Mouse (Mus musculus) midbrain, embryonic 12.5 days (tissue): ENCODE measurements around the gene Prkd3. TPM values are rescaled to one million over a fixed set of nuclear protein-coding genes. Genes with fewer than 3 reads are reported as not detected.

Experiments
- ATAC-seq: fragments of 200-750 bp; cut with Nextera tagmentation; 2 replicates; pipeline ENCODE4 v1.8.0; 2017; ENCODE audit warnings: low read depth, moderate TSS enrichment, moderate library complexity; ENCODE audit not compliant: low FRiP score
- H3K27ac ChIP-seq: fragments of 300-500 bp; sonication (generic); replicated peaks from 2 replicates; pipeline ENCODE4 v1.5.1; 2016; ENCODE audit warnings: mild to moderate bottlenecking
- H3K27me3 ChIP-seq: fragments of 300-500 bp; sonication (generic); 2 replicates; pipeline ENCODE4 v1.6.1; 2016; ENCODE audit warnings: mild to moderate bottlenecking
- H3K36me3 ChIP-seq: fragments of 300-500 bp; sonication (generic); 2 replicates; pipeline ENCODE4 v1.6.1; 2016
- H3K4me1 ChIP-seq: fragments of 300-500 bp; sonication (generic); 2 replicates; pipeline ENCODE4 v1.6.1; 2016
- H3K4me2 ChIP-seq: fragments of 300-500 bp; sonication (generic); replicated peaks from 2 replicates; pipeline ENCODE4 v1.6.1; 2016; ENCODE audit warnings: mild to moderate bottlenecking, moderate library complexity
- H3K4me3 ChIP-seq: fragments of 300-500 bp; sonication (generic); 2 replicates; pipeline ENCODE4 v1.5.1; 2016; ENCODE audit warnings: mild to moderate bottlenecking
- H3K9ac ChIP-seq: fragments of 300-500 bp; sonication (generic); replicated peaks from 2 replicates; pipeline ENCODE4 v1.6.1; 2016; ENCODE audit warnings: mild to moderate bottlenecking, moderate library complexity
- H3K9me3 ChIP-seq: fragments of 300-500 bp; sonication (generic); 2 replicates; pipeline ENCODE4 v1.6.1; 2016; ENCODE audit warnings: mild to moderate bottlenecking
- WGBS: fragments of 180-500 bp; shearing (Covaris S2); methylation state at CpG from one replicate; pipeline ENCODE4 v1.1.7; 2016; 5-methylcytosine and 5-hydroxymethylcytosine counted together
- polyA plus RNA-seq: library from polyadenylated mRNA; unstranded; fragments of >200 nt; fragmentation: Nextera tagmentation; extraction: Ambion mirVana; gene quantifications from 2 replicates; pipeline ENCODE4 v1.2.1, GENCODE M21; 2016

The Prkd3 gene
- polyA plus RNA-seq: 43.0 and 43.1 TPM in 2 replicates

- Histone ChIP-seq H3K9me3 (no peaks in the 10 kb centered on the region), H3K4me1 (peaks cover 26% of the 10 kb centered on the region), H3K4me2 (peak within 1 kb of the TSS; percentile 67), H3K36me3 (no peaks in the 10 kb centered on the region), H3K4me3 (peak within 1 kb of the TSS; percentile 81), H3K27me3 (peaks cover 10% of the 10 kb centered on the region), H3K27ac (peak within 1 kb of the TSS; percentile 90), H3K9ac (peak within 1 kb of the TSS; percentile 73)
- ATAC-seq: peak; percentile 93
- under 1% methylated on average over 72 of the region's 113 CpGs for WGBS
Measured at GRCm38 (mm10) chr17:79020208-79020983, at the start of gene Prkd3. Prkd3 (minus strand) TSS chr17:79020816.

GRCm38 (mm10) chr17:79069766-79070480 lies 49.3 kb upstream of the Prkd3 start:
- no peak overlapping the region for H3K27ac ChIP-seq
- H3K9ac ChIP-seq: no peak overlapping the region
- H3K4me2 ChIP-seq: no peak overlapping the region
- no peaks in the 10 kb centered on the region for H3K4me1 ChIP-seq
- H3K4me3 ChIP-seq: no peak overlapping the region
- H3K9me3 ChIP-seq: no peaks in the 10 kb centered on the region
- whole genome bisulfite sequencing: 90% methylated on average over 14 of the region's 14 CpGs
- H3K36me3 ChIP-seq: no peaks in the 10 kb centered on the region
- no peak for ATAC-seq
- H3K27me3 ChIP-seq: no peaks in the 10 kb centered on the region

GRCm38 (mm10) chr17:79069019-79069418 lies 48.4 kb upstream of the Prkd3 start:
- H3K27me3 ChIP-seq: no peaks in the 10 kb centered on the region
- no peak overlapping the region for H3K4me2 ChIP-seq
- H3K27ac ChIP-seq: no peak overlapping the region
- WGBS: 59% methylated on average over 4 of the region's 4 CpGs
- H3K4me3 ChIP-seq: no peak overlapping the region
- no peaks in the 10 kb centered on the region for H3K9me3 ChIP-seq
- no peaks in the 10 kb centered on the region for H3K4me1 ChIP-seq
- H3K9ac ChIP-seq: no peak overlapping the region
- peak; percentile 34; the same call in 1 of the 2 replicates for ATAC-seq
- H3K36me3 ChIP-seq: no peaks in the 10 kb centered on the region

GRCm38 (mm10) chr17:79068581-79068980 lies 48.0 kb upstream of the Prkd3 start:
- 80% methylated on average over 7 of the region's 7 CpGs for WGBS
- no peaks in the 10 kb centered on the region for H3K27me3 ChIP-seq
- no peak overlapping the region for H3K27ac ChIP-seq
- H3K4me2 ChIP-seq: no peak overlapping the region
- H3K9me3 ChIP-seq: no peaks in the 10 kb centered on the region
- H3K36me3 ChIP-seq: no peaks in the 10 kb centered on the region
- no peak overlapping the region for H3K9ac ChIP-seq
- ATAC-seq: no peak
- no peaks in the 10 kb centered on the region for H3K4me1 ChIP-seq
- no peak overlapping the region for H3K4me3 ChIP-seq

GRCm38 (mm10) chr17:79064250-79064649 lies 43.6 kb upstream of the Prkd3 start:
- H3K4me1 ChIP-seq: no peaks in the 10 kb centered on the region
- H3K4me3 ChIP-seq: no peak overlapping the region
- no peaks in the 10 kb centered on the region for H3K9me3 ChIP-seq
- ATAC-seq: no peak
- H3K27me3 ChIP-seq: no peaks in the 10 kb centered on the region
- 83% methylated on average over 1 of the region's 1 CpGs for WGBS
- no peaks in the 10 kb centered on the region for H3K36me3 ChIP-seq
- H3K9ac ChIP-seq: no peak overlapping the region
- no peak overlapping the region for H3K4me2 ChIP-seq
- no peak overlapping the region for H3K27ac ChIP-seq

- ATAC-seq: no peak
- no peaks in the 10 kb centered on the region for H3K36me3 ChIP-seq
- no peaks in the 10 kb centered on the region for H3K9me3 ChIP-seq
- no peak overlapping the region for H3K27ac ChIP-seq
- H3K4me1 ChIP-seq: no peaks in the 10 kb centered on the region
- 78% methylated on average over 5 of the region's 5 CpGs for WGBS
- no peak overlapping the region for H3K9ac ChIP-seq
- H3K4me3 ChIP-seq: no peak overlapping the region
- no peak overlapping the region for H3K4me2 ChIP-seq
- H3K27me3 ChIP-seq: no peaks in the 10 kb centered on the region
Measured at GRCm38 (mm10) chr17:79060221-79060620, 39.6 kb upstream of the Prkd3 start.

GRCm38 (mm10) chr17:79058271-79058670 lies 37.7 kb upstream of the Prkd3 start:
- no peak overlapping the region for H3K9ac ChIP-seq
- 81% methylated on average over 6 of the region's 6 CpGs for WGBS
- no peak overlapping the region for H3K27ac ChIP-seq
- H3K36me3 ChIP-seq: no peaks in the 10 kb centered on the region
- peaks cover 5% of the 10 kb centered on the region; the same call in 1 of the 2 replicates for H3K27me3 ChIP-seq
- H3K4me1 ChIP-seq: no peaks in the 10 kb centered on the region
- H3K9me3 ChIP-seq: no peaks in the 10 kb centered on the region
- H3K4me3 ChIP-seq: no peak overlapping the region
- H3K4me2 ChIP-seq: no peak overlapping the region
- no peak for ATAC-seq

GRCm38 (mm10) chr17:79052088-79052812 lies 31.6 kb upstream of the Prkd3 start:
- H3K9ac ChIP-seq: peak overlapping the region; percentile 63
- no peaks in the 10 kb centered on the region for H3K9me3 ChIP-seq
- H3K4me1 ChIP-seq: 0 out of 2 replicates have a peak, but pooled peaks cover 2% of the 10 kb centered on the region
- H3K36me3 ChIP-seq: no peaks in the 10 kb centered on the region
- peak overlapping the region; percentile 63 for H3K4me3 ChIP-seq
- peak overlapping the region; percentile 43; the same call in 1 of the 2 replicates for H3K27ac ChIP-seq
- peak; percentile 94 for ATAC-seq
- peak overlapping the region; percentile 98 for H3K4me2 ChIP-seq
- peaks cover 10% of the 10 kb centered on the region for H3K27me3 ChIP-seq
- WGBS: under 1% methylated on average over 45 of the region's 45 CpGs

- 0 out of 2 replicates have a peak, but pooled peaks have one; percentile 28 for ATAC-seq
Measured at GRCm38 (mm10) chr17:79051606-79052005, 31.0 kb upstream of the Prkd3 start, which contains the start of gene Qpct. Qpct (plus strand) TSS chr17:79051906.

GRCm38 (mm10) chr17:79043705-79044104 lies 23.1 kb upstream of the Prkd3 start:
- no peaks in the 10 kb centered on the region for H3K36me3 ChIP-seq
- no peaks in the 10 kb centered on the region for H3K4me1 ChIP-seq
- no peak overlapping the region for H3K4me2 ChIP-seq
- no peaks in the 10 kb centered on the region for H3K9me3 ChIP-seq
- no peak overlapping the region for H3K9ac ChIP-seq
- WGBS: 98% methylated on average over 2 of the region's 2 CpGs
- no peak for ATAC-seq
- no peak overlapping the region for H3K4me3 ChIP-seq
- no peak overlapping the region for H3K27ac ChIP-seq
- no peaks in the 10 kb centered on the region for H3K27me3 ChIP-seq

More at GRCm38 (mm10) chr17:79051606-79052005, 31.0 kb upstream of the Prkd3 start, which contains the start of gene Qpct:
- Histone ChIP-seq H3K4me3 (peak within 1 kb of the TSS; percentile 63), H3K9ac (peak within 1 kb of the TSS; percentile 63), H3K36me3 (no peaks in the 10 kb centered on the region), H3K4me2 (peak within 1 kb of the TSS; percentile 98), H3K27me3 (peaks cover 10% of the 10 kb centered on the region), H3K9me3 (no peaks in the 10 kb centered on the region), H3K4me1 (0 out of 2 replicates have a peak, but pooled peaks cover 2% of the 10 kb centered on the region), H3K27ac (peak within 1 kb of the TSS; percentile 43; the same call in 1 of the 2 replicates)
- 72% methylated on average over 4 of the region's 4 CpGs for WGBS

GRCm38 (mm10) chr17:79039660-79040059 lies 19.0 kb upstream of the Prkd3 start:
- no peak for ATAC-seq
- Histone ChIP-seq H3K9me3 (no peaks in the 10 kb centered on the region), H3K4me1 (no peaks in the 10 kb centered on the region), H3K27ac (no peak overlapping the region), H3K4me2 (no peak overlapping the region), H3K27me3 (no peaks in the 10 kb centered on the region), H3K9ac (no peak overlapping the region), H3K4me3 (no peak overlapping the region), H3K36me3 (no peaks in the 10 kb centered on the region)
